Mouse (Mus musculus) lung, embryonic 15.5 days (tissue): ENCODE measurements at regions not wholly inside any gene's neighbourhood (a gene's known extent, or its start where the extent isn't known, plus 50 kb on each side); places are given as distances from the start of the nearest gene placed in this dataset.

ENCODE experiments used
- ATAC-seq: fragments of 200-750 bp; cut with Nextera tagmentation; 2 replicates; pipeline ENCODE4 v1.8.0; 2017; ENCODE audit warnings: moderate number of reproducible peaks, borderline replicate concordance; ENCODE audit not compliant: low FRiP score, low TSS enrichment; ENCODE audit errors: extremely low read depth
- H3K27ac ChIP-seq: fragments of 300-500 bp; sonication (generic); 2 replicates; pipeline ENCODE4 v1.5.1; 2015; ENCODE audit warnings: moderate library complexity, mild to moderate bottlenecking, inconsistent platforms
- H3K27me3 ChIP-seq: fragments of 300-500 bp; sonication (generic); 2 replicates; pipeline ENCODE4 v1.6.1; 2015; ENCODE audit warnings: inconsistent platforms
- H3K36me3 ChIP-seq: fragments of 300-500 bp; sonication (generic); 2 replicates; pipeline ENCODE4 v1.6.1; 2015; ENCODE audit warnings: inconsistent platforms
- H3K4me1 ChIP-seq: fragments of 300-500 bp; sonication (generic); 2 replicates; pipeline ENCODE4 v1.6.1; 2015; ENCODE audit warnings: inconsistent platforms
- H3K4me2 ChIP-seq: fragments of 300-500 bp; sonication (generic); 2 replicates; pipeline ENCODE4 v1.6.1; 2015; ENCODE audit warnings: inconsistent platforms, mild to moderate bottlenecking, moderate library complexity
- H3K4me3 ChIP-seq: fragments of 300-500 bp; sonication (generic); 2 replicates; pipeline ENCODE4 v1.5.1; 2015; ENCODE audit warnings: mild to moderate bottlenecking, inconsistent platforms
- H3K9ac ChIP-seq: fragments of 300-500 bp; sonication (generic); 2 replicates; pipeline ENCODE4 v1.6.1; 2015; ENCODE audit warnings: inconsistent platforms
- H3K9me3 ChIP-seq: fragments of 300-500 bp; sonication (generic); 2 replicates; pipeline ENCODE4 v1.6.1; 2016; ENCODE audit warnings: inconsistent platforms
- WGBS: fragments of 180-500 bp; shearing (Covaris S2); methylation state at CpG from one replicate; pipeline ENCODE4 v1.1.7; 2015; 5-methylcytosine and 5-hydroxymethylcytosine counted together

GRCm38 (mm10) chr5:64401737-64402136, 245.6 kb downstream of the Tbc1d1 start:
- WGBS: 50% methylated on average over 9 of the region's 9 CpGs
- H3K4me3 ChIP-seq: no peak overlapping the region
- H3K27ac ChIP-seq: no peak overlapping the region
- H3K9me3 ChIP-seq: no peaks in the 10 kb centered on the region
- no peaks in the 10 kb centered on the region for H3K27me3 ChIP-seq
- H3K36me3 ChIP-seq: no peaks in the 10 kb centered on the region
- peaks cover 12% of the 10 kb centered on the region; the same call in 1 of the 2 replicates for H3K4me1 ChIP-seq
- no peak overlapping the region for H3K9ac ChIP-seq
- ATAC-seq: no peak
- H3K4me2 ChIP-seq: no peak overlapping the region

GRCm38 (mm10) chr5:64403077-64403981, 247.2 kb downstream of the Tbc1d1 start:
- Histone ChIP-seq H3K4me1 (peaks cover 12% of the 10 kb centered on the region; the same call in 1 of the 2 replicates), H3K9ac (no peak overlapping the region), H3K27ac (no peak overlapping the region; the same call in 1 of the 2 replicates), H3K9me3 (no peaks in the 10 kb centered on the region), H3K4me3 (no peak overlapping the region), H3K36me3 (no peaks in the 10 kb centered on the region), H3K4me2 (no peak overlapping the region), H3K27me3 (no peaks in the 10 kb centered on the region)
- ATAC-seq: no peak
- 67% methylated on average over 11 of the region's 11 CpGs for WGBS

- WGBS: 62% methylated on average over 7 of the region's 7 CpGs
- H3K4me3 ChIP-seq: no peak overlapping the region
- H3K9ac ChIP-seq: no peak overlapping the region
- no peaks in the 10 kb centered on the region for H3K36me3 ChIP-seq
- H3K27ac ChIP-seq: no peak overlapping the region; the same call in 1 of the 2 replicates
- H3K27me3 ChIP-seq: no peaks in the 10 kb centered on the region
- no peaks in the 10 kb centered on the region for H3K9me3 ChIP-seq
- H3K4me2 ChIP-seq: no peak overlapping the region
- peaks cover 12% of the 10 kb centered on the region; the same call in 1 of the 2 replicates for H3K4me1 ChIP-seq
- no peak for ATAC-seq
Observed at GRCm38 (mm10) chr5:64403982-64404345, 247.9 kb downstream of the Tbc1d1 start.

- 85% methylated on average over 5 of the region's 5 CpGs for WGBS
- Histone ChIP-seq H3K36me3 (no peaks in the 10 kb centered on the region), H3K4me1 (peaks cover 12% of the 10 kb centered on the region; the same call in 1 of the 2 replicates), H3K4me2 (no peak overlapping the region), H3K4me3 (no peak overlapping the region), H3K27ac (no peak overlapping the region), H3K27me3 (no peaks in the 10 kb centered on the region), H3K9me3 (no peaks in the 10 kb centered on the region), H3K9ac (no peak overlapping the region)
- ATAC-seq: no peak
Observed at GRCm38 (mm10) chr5:64404512-64404911, 248.4 kb downstream of the Tbc1d1 start.

GRCm38 (mm10) chr5:64408938-64409337, 252.8 kb downstream of the Tbc1d1 start:
- no peaks in the 10 kb centered on the region for H3K9me3 ChIP-seq
- no peak overlapping the region for H3K9ac ChIP-seq
- no peak for ATAC-seq
- H3K4me2 ChIP-seq: no peak overlapping the region
- 85% methylated on average over 3 of the region's 3 CpGs for WGBS
- H3K36me3 ChIP-seq: no peaks in the 10 kb centered on the region
- no peak overlapping the region for H3K4me3 ChIP-seq
- H3K27me3 ChIP-seq: no peaks in the 10 kb centered on the region
- H3K4me1 ChIP-seq: peaks cover 20% of the 10 kb centered on the region
- no peak overlapping the region for H3K27ac ChIP-seq

GRCm38 (mm10) chr5:64410621-64411020, 254.5 kb downstream of the Tbc1d1 start:
- no peaks in the 10 kb centered on the region for H3K36me3 ChIP-seq
- 35% methylated on average over 7 of the region's 7 CpGs for WGBS
- H3K9me3 ChIP-seq: no peaks in the 10 kb centered on the region
- H3K27ac ChIP-seq: peak overlapping the region; percentile 17; the same call in 1 of the 2 replicates
- H3K9ac ChIP-seq: no peak overlapping the region
- H3K4me2 ChIP-seq: no peak overlapping the region
- ATAC-seq: peak; percentile 49; the same call in 1 of the 2 replicates
- H3K4me3 ChIP-seq: no peak overlapping the region
- no peaks in the 10 kb centered on the region for H3K27me3 ChIP-seq
- peaks cover 17% of the 10 kb centered on the region for H3K4me1 ChIP-seq

GRCm38 (mm10) chr5:64414519-64414918, 258.4 kb downstream of the Tbc1d1 start:
- Histone ChIP-seq H3K27ac (no peak overlapping the region), H3K36me3 (no peaks in the 10 kb centered on the region), H3K4me3 (no peak overlapping the region), H3K4me2 (no peak overlapping the region), H3K9me3 (no peaks in the 10 kb centered on the region), H3K4me1 (peaks cover 17% of the 10 kb centered on the region), H3K27me3 (no peaks in the 10 kb centered on the region), H3K9ac (no peak overlapping the region)
- ATAC-seq: no peak
- 47% methylated on average over 5 of the region's 5 CpGs for WGBS

GRCm38 (mm10) chr5:64419395-64419794, 263.3 kb downstream of the Tbc1d1 start:
- 68% methylated on average over 1 of the region's 1 CpGs for WGBS
- peaks cover 12% of the 10 kb centered on the region; the same call in 1 of the 2 replicates for H3K4me1 ChIP-seq
- H3K4me3 ChIP-seq: no peak overlapping the region
- H3K27ac ChIP-seq: no peak overlapping the region
- no peak overlapping the region for H3K9ac ChIP-seq
- H3K9me3 ChIP-seq: no peaks in the 10 kb centered on the region
- H3K27me3 ChIP-seq: no peaks in the 10 kb centered on the region
- H3K4me2 ChIP-seq: no peak overlapping the region
- no peaks in the 10 kb centered on the region for H3K36me3 ChIP-seq
- no peak for ATAC-seq

- no peaks in the 10 kb centered on the region for H3K9me3 ChIP-seq
- H3K9ac ChIP-seq: no peak overlapping the region
- H3K36me3 ChIP-seq: no peaks in the 10 kb centered on the region
- no peaks in the 10 kb centered on the region for H3K27me3 ChIP-seq
- H3K4me3 ChIP-seq: no peak overlapping the region
- no peak for ATAC-seq
- no peak overlapping the region for H3K4me2 ChIP-seq
- peaks cover 12% of the 10 kb centered on the region; the same call in 1 of the 2 replicates for H3K4me1 ChIP-seq
- WGBS: 21% methylated on average over 13 of the region's 13 CpGs
- H3K27ac ChIP-seq: no peak overlapping the region
Observed at GRCm38 (mm10) chr5:64422787-64423587, 266.9 kb downstream of the Tbc1d1 start.

GRCm38 (mm10) chr5:64428822-64429221, 272.7 kb downstream of the Tbc1d1 start:
- peak; percentile 65; the same call in 1 of the 2 replicates for ATAC-seq
- no peaks in the 10 kb centered on the region for H3K9me3 ChIP-seq

GRCm38 (mm10) chr5:64430501-64430900, 274.4 kb downstream of the Tbc1d1 start:
- H3K9ac ChIP-seq: no peak overlapping the region
- 70% methylated on average over 3 of the region's 3 CpGs for WGBS
- H3K4me1 ChIP-seq: no peaks in the 10 kb centered on the region
- H3K9me3 ChIP-seq: no peaks in the 10 kb centered on the region
- H3K27ac ChIP-seq: no peak overlapping the region
- no peak for ATAC-seq
- H3K4me3 ChIP-seq: no peak overlapping the region
- H3K27me3 ChIP-seq: no peaks in the 10 kb centered on the region
- no peaks in the 10 kb centered on the region for H3K36me3 ChIP-seq
- no peak overlapping the region for H3K4me2 ChIP-seq

More at GRCm38 (mm10) chr5:64428822-64429221, 272.7 kb downstream of the Tbc1d1 start:
- Histone ChIP-seq H3K4me2 (no peak overlapping the region), H3K36me3 (no peaks in the 10 kb centered on the region), H3K4me3 (no peak overlapping the region), H3K27ac (no peak overlapping the region), H3K9ac (no peak overlapping the region), H3K27me3 (no peaks in the 10 kb centered on the region), H3K4me1 (no peaks in the 10 kb centered on the region)
- WGBS: 44% methylated on average over 8 of the region's 8 CpGs

- no peak overlapping the region for H3K27ac ChIP-seq
- H3K9me3 ChIP-seq: no peaks in the 10 kb centered on the region
- no peaks in the 10 kb centered on the region for H3K27me3 ChIP-seq
- no peak overlapping the region for H3K4me3 ChIP-seq
- WGBS: 65% methylated on average over 6 of the region's 6 CpGs
- no peak overlapping the region for H3K4me2 ChIP-seq
- no peak for ATAC-seq
- no peaks in the 10 kb centered on the region for H3K36me3 ChIP-seq
- H3K9ac ChIP-seq: no peak overlapping the region
- H3K4me1 ChIP-seq: no peaks in the 10 kb centered on the region
Observed at GRCm38 (mm10) chr5:64431624-64432023, 275.5 kb downstream of the Tbc1d1 start.
